Mouse (Mus musculus) neutrophil, adult 5-6 weeks (primary cell): ENCODE measurements at regions not wholly inside any gene's neighbourhood (a gene's known extent, or its start where the extent isn't known, plus 50 kb on each side); places are given as distances from the start of the nearest gene placed in this dataset.

Experiments
- ATAC-seq: fragments of 151-379, 151-347 bp; 2 replicates; pipeline ENCODE4 v1.8.0; 2017; ENCODE audit warnings: mild to moderate bottlenecking, moderate TSS enrichment; ENCODE audit not compliant: insufficient number of reproducible peaks, poor library complexity, low FRiP score, severe bottlenecking; ENCODE audit errors: extremely low read depth

GRCm38 (mm10) chrX:167101929-167102328 lies 107.2 kb downstream of the Tmsb4x start:
- peak; percentile 73 for ATAC-seq

- no peak for ATAC-seq
These were observed 109.7 kb downstream of the Tmsb4x start for GRCm38 (mm10) chrX:167099411-167099810.

- no peak for ATAC-seq
These were observed 110.2 kb downstream of the Tmsb4x start for GRCm38 (mm10) chrX:167098914-167099313.

- peak; percentile 96 for ATAC-seq
These were observed 117.3 kb downstream of the Tmsb4x start for GRCm38 (mm10) chrX:167091841-167092240.

- ATAC-seq = peak; percentile 74
These were observed 120.2 kb downstream of the Tmsb4x start for GRCm38 (mm10) chrX:167088930-167089329.

- no peak for ATAC-seq
These were observed 120.7 kb downstream of the Tmsb4x start for GRCm38 (mm10) chrX:167088438-167088837.

- ATAC-seq = no peak
These were observed 128.3 kb downstream of the Tmsb4x start for GRCm38 (mm10) chrX:167080821-167081220.

GRCm38 (mm10) chrX:167069075-167069474 lies 140.0 kb downstream of the Tmsb4x start:
- no peak for ATAC-seq

- ATAC-seq = no peak
These were observed 141.2 kb downstream of the Tmsb4x start for GRCm38 (mm10) chrX:167067918-167068317.

GRCm38 (mm10) chrX:167063881-167064280 lies 145.2 kb downstream of the Tmsb4x start:
- peak; percentile 64 for ATAC-seq

GRCm38 (mm10) chrX:167052456-167052855 lies 156.7 kb downstream of the Tmsb4x start:
- no peak for ATAC-seq

- no peak for ATAC-seq
These were observed 159.0 kb downstream of the Tmsb4x start for GRCm38 (mm10) chrX:167050066-167050465.

- peak; percentile 44; the same call in 1 of the 2 replicates for ATAC-seq
These were observed 159.7 kb downstream of the Tmsb4x start for GRCm38 (mm10) chrX:167049191-167049968.

GRCm38 (mm10) chrX:167037971-167038370 lies 171.1 kb downstream of the Tmsb4x start:
- no peak for ATAC-seq

GRCm38 (mm10) chrX:167036355-167036754 lies 172.8 kb downstream of the Tmsb4x start:
- ATAC-seq = no peak

- no peak for ATAC-seq
These were observed 173.5 kb downstream of the Tmsb4x start for GRCm38 (mm10) chrX:167035639-167036038.

- no peak for ATAC-seq
These were observed 176.0 kb downstream of the Tmsb4x start for GRCm38 (mm10) chrX:167033091-167033490.

- no peak for ATAC-seq
These were observed 176.5 kb downstream of the Tmsb4x start for GRCm38 (mm10) chrX:167032586-167032985.

GRCm38 (mm10) chrX:167031543-167031942 lies 177.6 kb downstream of the Tmsb4x start:
- no peak for ATAC-seq

- ATAC-seq = no peak
These were observed 193.5 kb downstream of the Tmsb4x start for GRCm38 (mm10) chrX:167015602-167016001.

- no peak for ATAC-seq
These were observed 194.8 kb downstream of the Tmsb4x start for GRCm38 (mm10) chrX:167014322-167014721.
